Mouse (Mus musculus) MN1 (cell line): ENCODE data around the gene Slc4a2.

ENCODE experiments used
- DNase-seq: peaks from one replicate; pipeline ENCODE4 v3.0.0-alpha.2; 2016; ENCODE audit warnings: low spot score

Slc4a2 gene

GRCm38 (mm10) chr5:24423129-24424003 is at the start of gene Slc4a2, which contains the start of gene Cdk5:
Gene Slc4a2 (plus strand): TSS chr5:24423837.
Gene Cdk5 (minus strand): TSS chr5:24423530.
- DNase-seq, result peak; percentile 99

- peak; percentile 42 for DNase-seq
Observed at GRCm38 (mm10) chr5:24374216-24374615, 49.4 kb upstream of the Slc4a2 start.

GRCm38 (mm10) chr5:24374666-24375328 is 48.8 kb upstream of the Slc4a2 start:
- no peak for DNase-seq

GRCm38 (mm10) chr5:24378700-24379099 is 44.9 kb upstream of the Slc4a2 start:
- DNase-seq, result no peak

GRCm38 (mm10) chr5:24379501-24379900 is 44.1 kb upstream of the Slc4a2 start:
- DNase-seq, result no peak

GRCm38 (mm10) chr5:24380499-24380898 is 43.1 kb upstream of the Slc4a2 start:
- no peak for DNase-seq

GRCm38 (mm10) chr5:24381486-24381885 is 42.2 kb upstream of the Slc4a2 start:
- no peak for DNase-seq

- no peak for DNase-seq
Observed at GRCm38 (mm10) chr5:24381988-24382387, 41.6 kb upstream of the Slc4a2 start.

- peak; percentile 97 for DNase-seq
Observed at GRCm38 (mm10) chr5:24383026-24383859, 40.4 kb upstream of the Slc4a2 start.

GRCm38 (mm10) chr5:24384407-24384806 is 39.2 kb upstream of the Slc4a2 start:
- DNase-seq, result no peak

GRCm38 (mm10) chr5:24385374-24385773 is 38.3 kb upstream of the Slc4a2 start:
- DNase-seq, result no peak

GRCm38 (mm10) chr5:24385887-24386550 is 37.6 kb upstream of the Slc4a2 start:
- no peak for DNase-seq

GRCm38 (mm10) chr5:24387264-24388241 is 36.1 kb upstream of the Slc4a2 start:
- peak; percentile 89 for DNase-seq

GRCm38 (mm10) chr5:24388246-24388915 is 35.3 kb upstream of the Slc4a2 start:
- DNase-seq, result no peak

GRCm38 (mm10) chr5:24389011-24389657 is 34.5 kb upstream of the Slc4a2 start:
- peak; percentile 88 for DNase-seq

- no peak for DNase-seq
Observed at GRCm38 (mm10) chr5:24389658-24390020, 34.0 kb upstream of the Slc4a2 start.

GRCm38 (mm10) chr5:24391864-24392263 is 31.8 kb upstream of the Slc4a2 start, which contains the start of gene Atg9b:
Gene Atg9b (minus strand): TSS chr5:24392143.
- DNase-seq, result no peak

- peak; percentile 53 for DNase-seq
Observed at GRCm38 (mm10) chr5:24392724-24393123, 30.9 kb upstream of the Slc4a2 start.

- DNase-seq, result peak; percentile 90
Observed at GRCm38 (mm10) chr5:24393392-24393997, 30.1 kb upstream of the Slc4a2 start, which contains the start of gene Abcb8. Gene Abcb8 (plus strand): TSS chr5:24393663.
